8 mouse cellular contexts compared by ENCODE assay signal in genomic region chr10:40682470-40682869, GRCm38 (mm10). TPM values are rescaled to one million over a fixed set of nuclear protein-coding genes. Genes with fewer than 3 reads are reported as not detected.
DNase-seq lines count a peak whose midpoint lies in the region; ATAC-seq and TF ChIP-seq lines count a peak whose summit lies in the region.

No protein-coding gene starts in this region.

- TF ChIP-seq CTCF in gastrocnemius, adult 2 months (IDR thresholded peaks at IDR 0.05): no peak

- 30% methylated on average over 8 of the region's 8 CpGs for WGBS in embryonic facial prominence, embryonic 11.5 days
- 17% methylated on average over 8 of the region's 8 CpGs for WGBS in midbrain, embryonic 16.5 days

- H3K4me3 ChIP-seq in embryonic facial prominence, embryonic 11.5 days (ENCODE audit: low read depth, low read length): no peak overlapping the region
- H3K4me3 ChIP-seq in midbrain, embryonic 16.5 days (ENCODE audit: low read depth, low read length): no peak overlapping the region
- no peak overlapping the region for H3K4me3 ChIP-seq in gastrocnemius, adult 2 months

- no peaks in the 10 kb centered on the region for H3K4me1 ChIP-seq in embryonic facial prominence, embryonic 11.5 days (ENCODE audit: control insufficient read depth, insufficient read depth, low read length)
- H3K4me1 ChIP-seq in midbrain, embryonic 16.5 days (ENCODE audit: control insufficient read depth, insufficient read depth, low read length): peaks cover 14% of the 10 kb centered on the region

- peak; percentile 18 for DNase-seq in adrenal gland, adult 2 months
- DNase-seq in adrenal gland, postnatal 25 days: no peak
- DNase-seq in embryonic facial prominence, embryonic 11.5 days (ENCODE audit: low spot score): no peak
- DNase-seq in heart, postnatal 10 days: peak; percentile 15 to 16
- DNase-seq in left cerebral cortex, adult 18-20 months (ENCODE audit: low spot score in 2 of 2): peak; percentile 54 to 74
- no peak for DNase-seq in gastrocnemius, adult 2 months

- intact Hi-C loops in heart, postnatal 10 days (cut with DNase I): loop anchor here (2.0 kb wide), 2 partner anchors 162 to 200 kb away; partner anchors contain the start of genes Cdc40 and Wasf1
- intact Hi-C loops in gastrocnemius, adult 2 months (cut with DNase I): loop anchor here (10.0 kb wide), 1 partner anchor 202 kb away; the partner anchor contains the start of genes Cdc40 and Wasf1

- H3K36me3 ChIP-seq in embryonic facial prominence, embryonic 11.5 days (replicated peaks; ENCODE audit: control insufficient read depth, insufficient read depth, low read depth, low read length): no peaks in the 10 kb centered on the region
- no peaks in the 10 kb centered on the region for H3K36me3 ChIP-seq in midbrain, embryonic 16.5 days (ENCODE audit: control insufficient read depth, insufficient read depth, low read length)

- peak overlapping the region; percentile 96 for H3K4me2 ChIP-seq in embryonic facial prominence, embryonic 11.5 days (ENCODE audit: low read depth, low read length)
- H3K4me2 ChIP-seq in midbrain, embryonic 16.5 days (ENCODE audit: low read length): peak overlapping the region; percentile 97

- no peak overlapping the region for H3K9ac ChIP-seq in embryonic facial prominence, embryonic 11.5 days (replicated peaks; ENCODE audit: low read length)
- H3K9ac ChIP-seq in midbrain, embryonic 16.5 days (ENCODE audit: low read depth, low read length): no peak overlapping the region

- H3K9me3 ChIP-seq in embryonic facial prominence, embryonic 11.5 days (replicated peaks; ENCODE audit: control insufficient read depth, low read length): no peaks in the 10 kb centered on the region
- H3K9me3 ChIP-seq in midbrain, embryonic 16.5 days (replicated peaks; ENCODE audit: control insufficient read depth, low read length, poor library complexity, severe bottlenecking): no peaks in the 10 kb centered on the region

- ATAC-seq in embryonic facial prominence, embryonic 11.5 days (replicated peaks; ENCODE audit: insufficient number of reproducible peaks, low FRiP score, low TSS enrichment, low read depth): no peak
- ATAC-seq in midbrain, embryonic 16.5 days: 0 out of 2 replicates have a peak, but pooled peaks have one; percentile 38
- ATAC-seq in megakaryocyte, adult 5-6 weeks (ENCODE audit: poor library complexity, severe bottlenecking): no peak

- H3K27me3 ChIP-seq in embryonic facial prominence, embryonic 11.5 days (ENCODE audit: control insufficient read depth, insufficient read depth, low read length): no peaks in the 10 kb centered on the region
- no peaks in the 10 kb centered on the region for H3K27me3 ChIP-seq in midbrain, embryonic 16.5 days (ENCODE audit: control insufficient read depth, insufficient read depth, low read depth, low read length)

- no peak overlapping the region for H3K27ac ChIP-seq in embryonic facial prominence, embryonic 11.5 days (replicated peaks; ENCODE audit: low read depth, low read length)
- no peak overlapping the region for H3K27ac ChIP-seq in midbrain, embryonic 16.5 days (ENCODE audit: low read length)
- no peak overlapping the region for H3K27ac ChIP-seq in gastrocnemius, adult 2 months

RNA-seq across cellular contexts. Expression of gene Mettl24, which starts 0.6 kb away (rescaled TPM):
- 1 to 10 TPM; 5.8 to 8.9 TPM for total RNA-seq in adrenal gland, adult 2 months (2021)
- polyA plus RNA-seq in adrenal gland, adult 2 months (2012; rRNA removed): 2.7 and 3.7 TPM in 2 replicates
- total RNA-seq in adrenal gland, postnatal 25 days (2021): 6.1 and 8.4 TPM in 2 replicates
- 0.81 and 0.98 TPM in 2 replicates for polyA plus RNA-seq in embryonic facial prominence, embryonic 11.5 days (2014; fragmentation: Nextera tagmentation; extraction: Ambion mirVana)
- 1 to 10 TPM; 1.9 to 2.3 TPM for total RNA-seq in heart, postnatal 10 days (2021)
- 1 to 10 TPM; 2.3 to 3.0 TPM for total RNA-seq in left cerebral cortex, adult 18-20 months (2021)
- 0.72 and 0.78 TPM in 2 replicates for polyA plus RNA-seq in midbrain, embryonic 16.5 days (2015; fragmentation: Nextera tagmentation; extraction: Ambion mirVana)
- total RNA-seq in megakaryocyte, adult 5-6 weeks (2015): not detected in 2 replicates
- total RNA-seq in megakaryocyte, adult 5-6 weeks (2017): not detected in 2 replicates
- total RNA-seq in gastrocnemius, adult 2 months (2021): under 1 TPM; 0.31 to 0.86 TPM

RNA-seq across cellular contexts. Expression of gene Ddo, which starts 52.7 kb away (rescaled TPM):
- 10 to 100 TPM; 12.4 to 12.9 TPM for total RNA-seq in adrenal gland, adult 2 months (2021)
- 5.7 and 8.9 TPM in 2 replicates for polyA plus RNA-seq in adrenal gland, adult 2 months (2012; rRNA removed)
- 10.6 and 10.8 TPM in 2 replicates for total RNA-seq in adrenal gland, postnatal 25 days (2021)
- 0.20 TPM in 1 of 2 replicates, not detected in the other for polyA plus RNA-seq in embryonic facial prominence, embryonic 11.5 days (2014; fragmentation: Nextera tagmentation; extraction: Ambion mirVana)
- 10 to 100 TPM; 24.2 to 24.9 TPM for total RNA-seq in heart, postnatal 10 days (2021)
- total RNA-seq in left cerebral cortex, adult 18-20 months (2021): 10 to 100 TPM; 12.4 to 13.9 TPM
- polyA plus RNA-seq in midbrain, embryonic 16.5 days (2015; fragmentation: Nextera tagmentation; extraction: Ambion mirVana): 1.2 and 1.3 TPM in 2 replicates
- not detected in 2 replicates for total RNA-seq in megakaryocyte, adult 5-6 weeks (2015)
- total RNA-seq in megakaryocyte, adult 5-6 weeks (2017): not detected in 2 replicates
- 10 to 100 TPM; 21.5 to 36.9 TPM for total RNA-seq in gastrocnemius, adult 2 months (2021)

Comparison
In these comparisons a context has a peak if more than half of its experiments do, and no peak if none do; other contexts are left out.
1. DNase-seq: peak in adrenal gland, adult 2 months (single experiment), heart, postnatal 10 days (2 of 2) and left cerebral cortex, adult 18-20 months (2 of 2); none in adrenal gland, postnatal 25 days (single experiment), embryonic facial prominence, embryonic 11.5 days (single experiment) and gastrocnemius, adult 2 months (single experiment).
2. RNA of gene Ddo, which starts 52.7 kb away (total RNA-seq): 21.5 to 36.9 TPM in gastrocnemius, adult 2 months, 24.2 to 24.9 TPM in heart, postnatal 10 days, 12.4 to 13.9 TPM in left cerebral cortex, adult 18-20 months, 12.4 to 12.9 TPM in adrenal gland, adult 2 months and 10.6 to 10.8 TPM in adrenal gland, postnatal 25 days; not detected in megakaryocyte, adult 5-6 weeks; every median in the first group is over 10 times any median in the second.